Mouse (Mus musculus): ENCODE results near the gene 9130230L23Rik.

DNA sequence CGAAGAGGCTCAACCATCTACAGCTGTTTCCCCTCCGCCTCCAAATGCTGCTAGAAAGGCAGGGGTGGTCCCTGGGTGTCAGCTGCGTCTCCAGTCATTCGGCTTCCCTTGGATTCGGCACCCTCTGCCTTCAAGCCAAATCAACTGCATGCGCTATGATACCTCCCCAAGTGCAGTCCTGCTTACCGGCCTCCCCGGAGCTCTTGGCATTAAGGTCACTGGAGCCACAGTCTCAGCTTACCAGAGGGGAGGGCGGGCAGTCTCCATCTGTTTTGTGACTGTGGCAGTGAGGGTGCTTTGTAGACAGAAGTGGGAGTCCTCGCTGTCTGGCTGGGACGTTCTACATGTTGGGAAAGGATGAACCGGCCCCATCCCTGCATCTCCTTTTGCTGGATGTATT is 37.0 kb downstream of the 9130230L23Rik start:
- TF ChIP-seq CHD2 (IDR thresholded peaks at IDR 0.05; ENCODE audit: low read length) (no peak), POLR2A (IDR thresholded peaks at IDR 0.05; ENCODE audit: low read depth, low read length) (no peak), USF1 (IDR thresholded peaks at IDR 0.05; ENCODE audit: low read depth, low read length) (no peak), RCOR1 (conservative IDR thresholded peaks at IDR 0.05; ENCODE audit: low read depth, low read length) (no peak), E2F4 (IDR thresholded peaks at IDR 0.05; ENCODE audit: insufficient replicate concordance, low read depth, low read length) (no peak), CTCF (conservative IDR thresholded peaks at IDR 0.05 in 1 of 2, IDR thresholded peaks at IDR 0.05 in 1 of 2; ENCODE audit: low read depth in 2 of 2, low read length in 2 of 2) (no peak), ZKSCAN1 (IDR thresholded peaks at IDR 0.05; ENCODE audit: borderline replicate concordance, low read depth, low read length) (no peak), ZC3H11A (IDR thresholded peaks at IDR 0.05; ENCODE audit: low read depth, low read length) (no peak), NRF1 (IDR thresholded peaks at IDR 0.05; ENCODE audit: low read depth, low read length) (no peak), SIN3A (IDR thresholded peaks at IDR 0.05; ENCODE audit: low read length) (no peak), NELFE (IDR thresholded peaks at IDR 0.05; ENCODE audit: low read depth, low read length) (no peak), EP300 (IDR thresholded peaks at IDR 0.05; ENCODE audit: low read length) (no peak), MAFK (IDR thresholded peaks at IDR 0.05; ENCODE audit: insufficient replicate concordance, low read length) (no peak)
